In the genomic region with DNA sequence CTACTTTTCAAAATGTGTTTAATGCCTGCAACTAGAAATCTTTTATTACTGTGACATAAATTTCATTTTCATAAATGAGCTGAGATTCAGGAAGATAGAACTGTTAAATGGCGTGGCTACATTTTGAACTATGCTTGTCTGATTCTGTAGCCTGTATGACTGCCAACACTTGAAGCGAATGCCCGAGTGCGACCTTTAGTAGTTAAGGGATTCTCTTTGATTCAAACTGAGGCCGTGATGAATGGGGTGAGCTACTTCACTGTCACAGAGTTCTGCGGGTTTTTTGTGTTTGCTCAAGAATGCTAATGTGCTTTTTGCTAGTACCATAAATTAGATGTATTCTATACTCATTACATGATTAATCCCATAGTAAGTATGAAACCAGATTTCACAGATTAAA, we compare ENCODE assay signal across 20 mouse cellular contexts. TPM values are rescaled to one million over a fixed set of nuclear protein-coding genes. Genes with fewer than 3 reads are reported as not detected.
DNase-seq lines count a peak whose midpoint lies in the region; ATAC-seq lines count a peak whose summit lies in the region.
"Had no signal": no experiment of that assay in that cellular context is flagged by ENCODE, and none has a peak within 500 bp of the region (broad histone marks: within the 10 kb centered on the region; RNA-seq: fewer than 3 reads in every experiment).

No protein-coding gene starts in this region.

- H3K9me3 ChIP-seq in midbrain, embryonic 14.5 days (ENCODE audit: control insufficient read depth, low read length), result no peaks in the 10 kb centered on the region
- no peaks in the 10 kb centered on the region for H3K9me3 ChIP-seq in midbrain, embryonic 13.5 days
- H3K9me3 ChIP-seq: embryonic facial prominence, embryonic 13.5 days; forebrain, embryonic 13.5 days; heart, embryonic 15.5 days; hindbrain, embryonic 13.5 days had no signal

- H3K4me2 ChIP-seq in midbrain, embryonic 14.5 days (ENCODE audit: low read length), result no peak overlapping the region
- H3K4me2 ChIP-seq in midbrain, embryonic 13.5 days (replicated peaks), result no peak overlapping the region
- H3K4me2 ChIP-seq: embryonic facial prominence, embryonic 13.5 days; forebrain, embryonic 13.5 days; heart, embryonic 11.5 days; heart, embryonic 15.5 days; hindbrain, embryonic 13.5 days had no signal

- H3K4me1 ChIP-seq in midbrain, embryonic 14.5 days (ENCODE audit: control insufficient read depth, insufficient read depth, low read length), result no peaks in the 10 kb centered on the region
- H3K4me1 ChIP-seq in midbrain, embryonic 13.5 days (replicated peaks), result peaks cover 11% of the 10 kb centered on the region

- no peak overlapping the region for H3K9ac ChIP-seq in midbrain, embryonic 14.5 days (replicated peaks; ENCODE audit: low read length)
- H3K9ac ChIP-seq in midbrain, embryonic 13.5 days (replicated peaks), result no peak overlapping the region
- H3K9ac ChIP-seq: embryonic facial prominence, embryonic 13.5 days; forebrain, embryonic 13.5 days; heart, embryonic 15.5 days; hindbrain, embryonic 13.5 days had no signal

- no peaks in the 10 kb centered on the region for H3K27me3 ChIP-seq in midbrain, embryonic 14.5 days (ENCODE audit: control insufficient read depth, insufficient read depth, low read length)
- peaks cover 24% of the 10 kb centered on the region for H3K27me3 ChIP-seq in midbrain, embryonic 13.5 days
- H3K27me3 ChIP-seq: heart, embryonic 15.5 days had no signal

- H3K4me3 ChIP-seq in midbrain, embryonic 14.5 days (replicated peaks; ENCODE audit: low read depth, low read length), result no peak overlapping the region
- no peak overlapping the region for H3K4me3 ChIP-seq in midbrain, embryonic 13.5 days (replicated peaks)
- H3K4me3 ChIP-seq: embryonic facial prominence, embryonic 13.5 days; forebrain, embryonic 13.5 days; heart, embryonic 15.5 days; hindbrain, embryonic 13.5 days had no signal

- peak; percentile 74 for DNase-seq in heart, adult 11 months
- no peak for DNase-seq in heart, adult 8-10 months (ENCODE audit: low spot score)
- peak; percentile 36 for DNase-seq in midbrain, embryonic 14.5 days
- DNase-seq in embryo, embryonic 11 days, result peak; percentile 21
- DNase-seq in Muller cell, postnatal 12 days (ENCODE audit: inconsistent ontology term), result no peak
- DNase-seq in yolk sac, embryonic 10.5 days (ENCODE audit: low spot score), result no peak
- DNase-seq: adrenal gland, adult 8-10 months; cerebellum, adult 11 months; cerebellum, adult 8-10 months; cerebellum, postnatal 14 days; gastrocnemius, postnatal 36 days; heart, adult 18-20 months; heart, postnatal 14 days had no signal

- no peak for ATAC-seq in midbrain, embryonic 14.5 days (ENCODE audit: low FRiP score, low TSS enrichment)
- no peak for ATAC-seq in midbrain, embryonic 13.5 days
- ATAC-seq: forebrain, embryonic 13.5 days; intestine, postnatal 0 days had no signal

- H3K27ac ChIP-seq in midbrain, embryonic 14.5 days (replicated peaks; ENCODE audit: low read depth, low read length), result no peak overlapping the region
- H3K27ac ChIP-seq in midbrain, embryonic 13.5 days, result no peak overlapping the region
- H3K27ac ChIP-seq: embryonic facial prominence, embryonic 13.5 days; forebrain, embryonic 13.5 days; heart, embryonic 15.5 days; hindbrain, embryonic 13.5 days had no signal

- no peaks in the 10 kb centered on the region for H3K36me3 ChIP-seq in midbrain, embryonic 14.5 days (ENCODE audit: control insufficient read depth, insufficient read depth, low read length)
- no peaks in the 10 kb centered on the region for H3K36me3 ChIP-seq in midbrain, embryonic 13.5 days
- H3K36me3 ChIP-seq: embryonic facial prominence, embryonic 13.5 days; heart, embryonic 15.5 days; hindbrain, embryonic 13.5 days had no signal

- 39% methylated on average over 6 of the region's 6 CpGs for WGBS in midbrain, embryonic 14.5 days
- WGBS in midbrain, embryonic 13.5 days, result 37% methylated on average over 6 of the region's 6 CpGs

RNA-seq across cellular contexts. Expression of a gene that starts 2.2 kb away (rescaled TPM):
- total RNA-seq in heart, adult 8-10 months (2022), result 10 to 100 TPM; 12.6 to 19.0 (median 16.4) TPM
- 13.5 and 16.9 TPM in 2 replicates for polyA plus RNA-seq in midbrain, embryonic 14.5 days (2014; fragmentation: Nextera tagmentation; extraction: Ambion mirVana)
- polyA plus RNA-seq in midbrain, embryonic 13.5 days (2015; fragmentation: Nextera tagmentation; extraction: Ambion mirVana), result 12.8 and 13.1 TPM in 2 replicates

RNA-seq across cellular contexts. Expression of a gene that starts 52.4 kb away (rescaled TPM):
- 10 to 100 TPM; 19.4 to 23.1 (median 21.4) TPM for total RNA-seq in heart, adult 8-10 months (2022)
- polyA plus RNA-seq in midbrain, embryonic 14.5 days (2014; fragmentation: Nextera tagmentation; extraction: Ambion mirVana), result 27.8 and 37.9 TPM in 2 replicates
- 36.7 and 40.6 TPM in 2 replicates for polyA plus RNA-seq in midbrain, embryonic 13.5 days (2015; fragmentation: Nextera tagmentation; extraction: Ambion mirVana)

RNA-seq across cellular contexts. Expression of a gene that starts 52.5 kb away (rescaled TPM):
- 1 to 10 TPM; 5.1 to 6.3 (median 5.3) TPM for total RNA-seq in heart, adult 8-10 months (2022)
- polyA plus RNA-seq in midbrain, embryonic 14.5 days (2014; fragmentation: Nextera tagmentation; extraction: Ambion mirVana), result 13.7 and 22.0 TPM in 2 replicates
- polyA plus RNA-seq in midbrain, embryonic 13.5 days (2015; fragmentation: Nextera tagmentation; extraction: Ambion mirVana), result 28.5 and 31.4 TPM in 2 replicates

Comparison
In these comparisons a context has a peak if more than half of its experiments do, and no peak if none do; other contexts are left out.
1. DNase-seq: peak in heart, adult 11 months (single experiment), midbrain, embryonic 14.5 days (single experiment) and embryo, embryonic 11 days (single experiment); none in heart, adult 8-10 months (single experiment), Muller cell, postnatal 12 days (single experiment) and yolk sac, embryonic 10.5 days (single experiment).